Mouse (Mus musculus): ENCODE data around the gene Ifnab. TPM values are rescaled to one million over a fixed set of nuclear protein-coding genes. Genes with fewer than 3 reads are reported as not detected.
A peak's percentile ranks its signal among the peaks of the same experiment; 100 is the strongest.

The Ifnab gene
- polyA plus RNA-seq, 1 experiment from 2014 or later = not detected

- Histone ChIP-seq H3K4me1 (no peaks in the 10 kb centered on the region), H3K9me3 (no peaks in the 10 kb centered on the region), H3K27me3 (ENCODE audit: poor library complexity, severe bottlenecking) (no peaks in the 10 kb centered on the region), H3K4me3 (no peak within 1 kb of the TSS), H3K36me3 (replicated peaks) (no peaks in the 10 kb centered on the region), H3K27ac (no peak within 1 kb of the TSS)
- WGBS = 61% methylated on average over 2 of the region's 2 CpGs
- DNase-seq (ENCODE audit: extremely low spot score, low spot score) = no peak
Observed at GRCm38 (mm10) chr4:88644359-88644758, 46.8 kb downstream of the Ifnab start, which contains the start of gene Ifna13. TSS of gene Ifna13 (minus strand) at chr4:88644459.

- 49% methylated on average over 2 of the region's 2 CpGs for WGBS
- H3K4me1 ChIP-seq = no peaks in the 10 kb centered on the region
- no peaks in the 10 kb centered on the region for H3K27me3 ChIP-seq (ENCODE audit: poor library complexity, severe bottlenecking)
- H3K27ac ChIP-seq = no peak overlapping the region
- H3K4me3 ChIP-seq = no peak overlapping the region
- H3K36me3 ChIP-seq (replicated peaks) = no peaks in the 10 kb centered on the region
- no peaks in the 10 kb centered on the region for H3K9me3 ChIP-seq
- no peak for DNase-seq (ENCODE audit: extremely low spot score, low spot score)
Observed at GRCm38 (mm10) chr4:88642526-88642925, 48.6 kb downstream of the Ifnab start.

GRCm38 (mm10) chr4:88641077-88641831 is 49.9 kb downstream of the Ifnab start:
- Histone ChIP-seq H3K4me3 (peak overlapping the region; percentile 37), H3K36me3 (replicated peaks) (no peaks in the 10 kb centered on the region), H3K27me3 (ENCODE audit: poor library complexity, severe bottlenecking) (no peaks in the 10 kb centered on the region), H3K4me1 (no peaks in the 10 kb centered on the region), H3K27ac (no peak overlapping the region), H3K9me3 (no peaks in the 10 kb centered on the region)
- peak; percentile 89 for DNase-seq (ENCODE audit: extremely low spot score, low spot score)
- 29% methylated on average over 11 of the region's 11 CpGs for WGBS

GRCm38 (mm10) chr4:88640704-88641076 is 50.5 kb downstream of the Ifnab start:
- Histone ChIP-seq H3K4me3 (peak overlapping the region; percentile 37), H3K27me3 (ENCODE audit: poor library complexity, severe bottlenecking) (no peaks in the 10 kb centered on the region), H3K9me3 (no peaks in the 10 kb centered on the region), H3K36me3 (replicated peaks) (no peaks in the 10 kb centered on the region), H3K4me1 (no peaks in the 10 kb centered on the region), H3K27ac (no peak overlapping the region)
- WGBS = 74% methylated on average over 8 of the region's 8 CpGs
- DNase-seq (ENCODE audit: extremely low spot score, low spot score) = no peak

Other genes starting within 250 kb of the Ifnab start
- not detected in 2 replicates for gene Ifnb1, start 168.6 kb downstream of the Ifnab start, polyA plus RNA-seq (2016; fragmentation: Nextera tagmentation; extraction: Ambion mirVana)
- gene Ifna15, start 133.1 kb downstream of the Ifnab start, polyA plus RNA-seq (2016; fragmentation: Nextera tagmentation; extraction: Ambion mirVana) = not detected in 2 replicates
- not detected in 2 replicates for gene Ifna14, start 119.6 kb downstream of the Ifnab start, polyA plus RNA-seq (2016; fragmentation: Nextera tagmentation; extraction: Ambion mirVana)
- gene Ifna9, start 99.0 kb downstream of the Ifnab start, polyA plus RNA-seq (2016; fragmentation: Nextera tagmentation; extraction: Ambion mirVana) = not detected in 2 replicates
- not detected in 2 replicates for gene Ifna12, start 88.0 kb downstream of the Ifnab start, polyA plus RNA-seq (2016; fragmentation: Nextera tagmentation; extraction: Ambion mirVana)
- not detected in 2 replicates for gene C87499, start 56.9 kb downstream of the Ifnab start, polyA plus RNA-seq (2016; fragmentation: Nextera tagmentation; extraction: Ambion mirVana)
- gene Ifna13, start 46.9 kb downstream of the Ifnab start, polyA plus RNA-seq (2016; fragmentation: Nextera tagmentation; extraction: Ambion mirVana) = not detected in 2 replicates
- not detected in 2 replicates for gene Ifna16, start 14.4 kb downstream of the Ifnab start, polyA plus RNA-seq (2016; fragmentation: Nextera tagmentation; extraction: Ambion mirVana)
- not detected in 2 replicates for gene Ifna2, start 7.4 kb downstream of the Ifnab start, polyA plus RNA-seq (2016; fragmentation: Nextera tagmentation; extraction: Ambion mirVana)
- 0.84 and 1.1 TPM in 2 replicates for gene Gm26566, start 30.4 kb upstream of the Ifnab start, polyA plus RNA-seq (2016; fragmentation: Nextera tagmentation; extraction: Ambion mirVana)
- gene Klhl9, start 31.1 kb upstream of the Ifnab start, polyA plus RNA-seq (2016; fragmentation: Nextera tagmentation; extraction: Ambion mirVana) = 98.4 and 103 TPM in 2 replicates
- gene Gm13271, start 63.5 kb upstream of the Ifnab start, polyA plus RNA-seq (2016; fragmentation: Nextera tagmentation; extraction: Ambion mirVana) = not detected in 2 replicates
- 0.35 and 0.49 TPM in 2 replicates for gene Gm13283, start 68.8 kb upstream of the Ifnab start, polyA plus RNA-seq (2016; fragmentation: Nextera tagmentation; extraction: Ambion mirVana)
- 0.76 TPM in 1 of 2 replicates, not detected in the other for gene Gm13290, start 82.5 kb upstream of the Ifnab start, polyA plus RNA-seq (2016; fragmentation: Nextera tagmentation; extraction: Ambion mirVana)
- gene Gm13289, start 85.6 kb upstream of the Ifnab start, polyA plus RNA-seq (2016; fragmentation: Nextera tagmentation; extraction: Ambion mirVana) = not detected in 2 replicates
- not detected in 2 replicates for gene Gm13272, start 88.5 kb upstream of the Ifnab start, polyA plus RNA-seq (2016; fragmentation: Nextera tagmentation; extraction: Ambion mirVana)
- not detected in 2 replicates for gene Ifnz, start 90.8 kb upstream of the Ifnab start, polyA plus RNA-seq (2016; fragmentation: Nextera tagmentation; extraction: Ambion mirVana)
- gene Gm13276, start 94.3 kb upstream of the Ifnab start, polyA plus RNA-seq (2016; fragmentation: Nextera tagmentation; extraction: Ambion mirVana) = not detected in 2 replicates
- not detected in 2 replicates for gene Gm13277, start 97.3 kb upstream of the Ifnab start, polyA plus RNA-seq (2016; fragmentation: Nextera tagmentation; extraction: Ambion mirVana)
- not detected in 2 replicates for gene Gm13278, start 100.2 kb upstream of the Ifnab start, polyA plus RNA-seq (2016; fragmentation: Nextera tagmentation; extraction: Ambion mirVana)
- gene Gm13275, start 103.1 kb upstream of the Ifnab start, polyA plus RNA-seq (2016; fragmentation: Nextera tagmentation; extraction: Ambion mirVana) = not detected in 2 replicates
- gene Gm13279, start 106.0 kb upstream of the Ifnab start, polyA plus RNA-seq (2016; fragmentation: Nextera tagmentation; extraction: Ambion mirVana) = not detected in 2 replicates
- 0.85 TPM in 1 of 2 replicates, not detected in the other for gene Gm13285, start 108.3 kb upstream of the Ifnab start, polyA plus RNA-seq (2016; fragmentation: Nextera tagmentation; extraction: Ambion mirVana)
- gene Gm13287, start 111.9 kb upstream of the Ifnab start, polyA plus RNA-seq (2016; fragmentation: Nextera tagmentation; extraction: Ambion mirVana) = not detected in 2 replicates
- gene Gm13288, start 114.2 kb upstream of the Ifnab start, polyA plus RNA-seq (2016; fragmentation: Nextera tagmentation; extraction: Ambion mirVana) = 0.07 and 0.09 TPM in 2 replicates
- gene Ifna7, start 124.9 kb upstream of the Ifnab start, polyA plus RNA-seq (2016; fragmentation: Nextera tagmentation; extraction: Ambion mirVana) = not detected in 2 replicates
- not detected in 2 replicates for gene Ifna11, start 128.6 kb upstream of the Ifnab start, polyA plus RNA-seq (2016; fragmentation: Nextera tagmentation; extraction: Ambion mirVana)
- gene Ifna6, start 136.1 kb upstream of the Ifnab start, polyA plus RNA-seq (2016; fragmentation: Nextera tagmentation; extraction: Ambion mirVana) = not detected in 2 replicates
- not detected in 2 replicates for gene Ifna5, start 144.2 kb upstream of the Ifnab start, polyA plus RNA-seq (2016; fragmentation: Nextera tagmentation; extraction: Ambion mirVana)
- not detected in 2 replicates for gene Ifna4, start 150.5 kb upstream of the Ifnab start, polyA plus RNA-seq (2016; fragmentation: Nextera tagmentation; extraction: Ambion mirVana)
- gene Ifna1, start 158.7 kb upstream of the Ifnab start, polyA plus RNA-seq (2016; fragmentation: Nextera tagmentation; extraction: Ambion mirVana) = not detected in 2 replicates
- gene Ifne, start 188.8 kb upstream of the Ifnab start, polyA plus RNA-seq (2016; fragmentation: Nextera tagmentation; extraction: Ambion mirVana) = not detected in 2 replicates

Data from forebrain, embryonic 10.5 days (tissue).